Mouse (Mus musculus) myocyte (in vitro differentiated cells): ENCODE measurements at regions not wholly inside any gene's neighbourhood (a gene's known extent, or its start where the extent isn't known, plus 50 kb on each side); places are given as distances from the start of the nearest gene placed in this dataset.
A peak's percentile ranks its signal among the peaks of the same experiment; 100 is the strongest.

Experiments
- H3K27me3 ChIP-seq: one replicate; pipeline ENCODE4 v1.6.1; 2011; ENCODE audit not compliant: control insufficient read depth, insufficient read depth, insufficient read length
- H3K36me3 ChIP-seq: one replicate; pipeline ENCODE4 v1.6.1; 2011; ENCODE audit not compliant: control insufficient read depth, insufficient read depth
- H3K4me2 ChIP-seq: one replicate; pipeline ENCODE4 v1.6.1; 2011; ENCODE audit warnings: low read depth, control low read depth
- H3K4me3 ChIP-seq: one replicate; pipeline ENCODE4 v1.5.1; 2011; ENCODE audit warnings: mild to moderate bottlenecking, control low read depth, moderate library complexity
- H3K79me2 ChIP-seq: one replicate; pipeline ENCODE4 v1.6.1; 2011; ENCODE audit not compliant: control insufficient read depth, insufficient read depth
- H3ac ChIP-seq: one replicate; pipeline ENCODE4 v1.6.1; 2011; ENCODE audit not compliant: control insufficient read depth, insufficient read length
- CEBPB ChIP-seq: IDR thresholded peaks from 2 replicates; pipeline ENCODE4 v1.6.1; 2011; ENCODE audit warnings: mild to moderate bottlenecking, moderate library complexity; ENCODE audit not compliant: poor library complexity, insufficient read depth, severe bottlenecking
- E2F4 ChIP-seq: IDR thresholded peaks from one replicate; pipeline ENCODE4 v1.6.1; 2011; ENCODE audit warnings: mild to moderate bottlenecking, control low read depth, moderate library complexity; ENCODE audit not compliant: insufficient read depth
- MAX ChIP-seq: IDR thresholded peaks from one replicate; pipeline ENCODE4 v1.6.1; 2011; ENCODE audit warnings: low read depth, mild to moderate bottlenecking, control low read depth
- MYOD1 ChIP-seq, 3 experiments: IDR thresholded peaks; one replicate each; pipeline ENCODE4 v1.6.1; 2011; ENCODE audit warnings: control low read depth in 2 of 3, low read depth in 2 of 3, mild to moderate bottlenecking in 2 of 3, moderate library complexity in 1 of 3; ENCODE audit not compliant: insufficient read length in 2 of 3, control insufficient read depth in 1 of 3
- MYOG ChIP-seq, 3 experiments: IDR thresholded peaks; one replicate each; pipeline ENCODE4 v1.6.1; 2011; ENCODE audit warnings: control low read depth in 2 of 3, low read depth in 2 of 3, mild to moderate bottlenecking in 2 of 3; ENCODE audit not compliant: insufficient read length in 2 of 3, control insufficient read depth in 1 of 3, insufficient read depth in 1 of 3
- POLR2A ChIP-seq: IDR thresholded peaks from one replicate; pipeline ENCODE4 v1.6.1; 2011; ENCODE audit warnings: low read depth, mild to moderate bottlenecking, control low read depth, moderate library complexity; ENCODE audit not compliant: insufficient read length
- POLR2AphosphoS2 ChIP-seq: IDR thresholded peaks from one replicate; pipeline ENCODE4 v1.6.1; 2011; ENCODE audit warnings: low read depth, control low read depth; ENCODE audit not compliant: insufficient read length
- REST ChIP-seq: IDR thresholded peaks from one replicate; pipeline ENCODE4 v1.6.1; 2011; ENCODE audit warnings: mild to moderate bottlenecking, control low read depth, moderate library complexity; ENCODE audit not compliant: insufficient read depth, insufficient read length
- SRF ChIP-seq: IDR thresholded peaks from one replicate; pipeline ENCODE4 v1.6.1; 2011; ENCODE audit warnings: low read depth; ENCODE audit not compliant: control insufficient read depth, insufficient read length
- TCF12 ChIP-seq: IDR thresholded peaks from one replicate; pipeline ENCODE4 v1.6.1; 2011; ENCODE audit warnings: mild to moderate bottlenecking, control low read depth; ENCODE audit not compliant: poor library complexity, insufficient read depth, severe bottlenecking
- TCF3 ChIP-seq: IDR thresholded peaks from one replicate; pipeline ENCODE4 v1.6.1; 2011; ENCODE audit warnings: low read depth, control low read depth; ENCODE audit not compliant: insufficient read length
- USF1 ChIP-seq: IDR thresholded peaks from one replicate; pipeline ENCODE4 v1.6.1; 2011; ENCODE audit warnings: low read depth, mild to moderate bottlenecking, control low read depth, moderate library complexity

DNA sequence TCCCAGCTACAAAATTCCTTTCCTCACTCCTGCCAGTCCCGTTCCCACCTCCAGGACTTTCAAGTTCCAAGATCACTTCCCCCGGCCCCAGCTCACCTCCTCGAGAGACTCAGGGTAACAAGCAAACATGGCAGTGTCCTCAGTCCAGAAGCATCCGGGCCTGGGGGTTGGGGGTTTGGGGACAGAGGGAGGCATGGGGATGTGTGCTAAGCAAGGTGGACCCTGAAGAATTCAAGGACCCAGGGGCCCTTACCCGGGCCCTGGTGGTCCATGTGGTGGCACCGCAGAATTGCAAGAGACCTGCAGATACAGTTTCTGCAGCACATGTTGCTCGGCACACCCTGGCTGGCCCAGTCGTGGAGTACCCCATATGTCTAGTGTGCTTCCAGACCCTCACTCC is 269.9 kb upstream of the Ube2e3 start:
- Histone ChIP-seq H3ac (no peak overlapping the region), H3K27me3 (no peaks in the 10 kb centered on the region), H3K79me2 (no peaks in the 10 kb centered on the region), H3K4me2 (no peak overlapping the region), H3K4me3 (no peak overlapping the region), H3K36me3 (no peaks in the 10 kb centered on the region)
- TF ChIP-seq REST (no peak), MYOG (IDR thresholded peaks at IDR 0.05; ENCODE audit: control insufficient read depth in 1 of 3, insufficient read depth in 1 of 3, insufficient read length in 2 of 3, low read depth in 2 of 3) (no peak), E2F4 (no peak), CEBPB (no peak), USF1 (no peak), POLR2A (no peak), TCF3 (no peak), SRF (no peak), TCF12 (no peak), POLR2AphosphoS2 (no peak), MAX (no peak), MYOD1 (IDR thresholded peaks at IDR 0.05; ENCODE audit: control insufficient read depth in 1 of 3, insufficient read length in 2 of 3, low read depth in 2 of 3) (no peak)

- Histone ChIP-seq H3ac (no peak overlapping the region), H3K4me2 (no peak overlapping the region), H3K79me2 (no peaks in the 10 kb centered on the region), H3K4me3 (no peak overlapping the region), H3K36me3 (no peaks in the 10 kb centered on the region), H3K27me3 (no peaks in the 10 kb centered on the region)
- no peak for TF ChIP-seq TCF12
- no peak for TF ChIP-seq REST
- no peak for TF ChIP-seq POLR2A
- TF ChIP-seq SRF, result no peak
- no peak for TF ChIP-seq MYOG (IDR thresholded peaks at IDR 0.05; ENCODE audit: control insufficient read depth in 1 of 3, insufficient read depth in 1 of 3, insufficient read length in 2 of 3, low read depth in 2 of 3)
- TF ChIP-seq MAX, result no peak
- no peak for TF ChIP-seq MYOD1 (IDR thresholded peaks at IDR 0.05; ENCODE audit: control insufficient read depth in 1 of 3, insufficient read length in 2 of 3, low read depth in 2 of 3)
- TF ChIP-seq TCF3, result no peak
- no peak for TF ChIP-seq POLR2AphosphoS2
Measured at GRCm38 (mm10) chr2:78596251-78596650, 271.7 kb upstream of the Ube2e3 start.

DNA sequence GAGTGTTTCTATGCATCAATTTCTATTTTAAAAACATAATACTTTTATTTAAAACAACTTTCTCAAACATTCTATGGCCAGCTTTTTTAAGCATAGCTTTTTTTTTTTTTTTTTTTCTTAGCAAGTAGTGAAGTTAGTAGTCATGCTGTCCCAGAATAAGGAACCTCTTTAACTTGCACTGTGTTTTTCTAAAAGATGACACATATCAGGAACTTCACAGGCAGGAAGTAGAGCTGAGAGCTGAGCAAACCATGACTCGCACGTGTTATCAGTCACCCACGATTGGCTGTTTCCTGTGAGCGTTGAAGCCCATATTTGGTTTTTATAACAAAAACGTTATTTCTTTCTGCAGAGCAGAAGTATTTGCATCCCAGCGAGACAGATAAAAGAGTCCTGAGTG is 287.9 kb upstream of the Ube2e3 start:
- H3K36me3 ChIP-seq, result no peaks in the 10 kb centered on the region
- H3K4me3 ChIP-seq, result no peak overlapping the region
- H3ac ChIP-seq, result no peak overlapping the region
- peak overlapping the region; percentile 12 for H3K4me2 ChIP-seq
- no peaks in the 10 kb centered on the region for H3K79me2 ChIP-seq
- no peaks in the 10 kb centered on the region for H3K27me3 ChIP-seq
- TF ChIP-seq SRF, result no peak
- TF ChIP-seq MYOD1 (IDR thresholded peaks at IDR 0.05; ENCODE audit: control insufficient read depth in 1 of 3, insufficient read length in 2 of 3, low read depth in 2 of 3), result no peak
- no peak for TF ChIP-seq CEBPB
- no peak for TF ChIP-seq POLR2AphosphoS2
- no peak for TF ChIP-seq MAX

GRCm38 (mm10) chr2:78572492-78572891 is 295.4 kb upstream of the Ube2e3 start:
- H3K79me2 ChIP-seq, result no peaks in the 10 kb centered on the region
- H3K36me3 ChIP-seq, result no peaks in the 10 kb centered on the region
- H3K4me3 ChIP-seq, result no peak overlapping the region
- H3ac ChIP-seq, result no peak overlapping the region
- no peaks in the 10 kb centered on the region for H3K27me3 ChIP-seq
- no peak overlapping the region for H3K4me2 ChIP-seq
- TF ChIP-seq SRF (no peak), TCF3 (no peak), MYOG (IDR thresholded peaks at IDR 0.05; ENCODE audit: control insufficient read depth in 1 of 3, insufficient read depth in 1 of 3, insufficient read length in 2 of 3, low read depth in 2 of 3) (no peak), USF1 (no peak), CEBPB (no peak), TCF12 (no peak), REST (no peak), POLR2A (no peak), MAX (no peak), E2F4 (no peak), MYOD1 (IDR thresholded peaks at IDR 0.05; ENCODE audit: control insufficient read depth in 1 of 3, insufficient read length in 2 of 3, low read depth in 2 of 3) (no peak), POLR2AphosphoS2 (no peak)

DNA sequence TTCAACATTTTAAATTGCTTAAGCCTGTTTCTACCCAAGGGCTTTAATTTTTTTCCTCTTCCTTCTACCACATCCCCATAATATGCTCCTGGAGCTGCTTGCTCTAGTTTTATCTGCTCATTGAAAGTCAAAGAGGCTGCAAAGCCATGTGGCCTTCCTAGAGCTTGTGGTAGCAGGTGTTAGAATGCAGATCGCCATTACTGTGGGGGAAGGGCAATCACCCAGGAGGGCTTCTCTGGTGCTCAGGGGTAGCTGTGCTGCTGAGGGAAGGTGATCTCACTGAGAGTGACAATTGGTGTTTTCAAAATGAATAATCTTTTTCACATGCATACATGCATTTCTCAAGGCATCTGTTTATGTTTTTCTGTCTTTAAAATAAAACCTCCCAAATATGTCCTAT is 309.8 kb upstream of the Ube2e3 start:
- Histone ChIP-seq H3K4me2 (no peak overlapping the region), H3K79me2 (no peaks in the 10 kb centered on the region), H3K4me3 (no peak overlapping the region), H3K27me3 (no peaks in the 10 kb centered on the region), H3K36me3 (no peaks in the 10 kb centered on the region), H3ac (no peak overlapping the region)
- no peak for TF ChIP-seq E2F4
- TF ChIP-seq TCF3, result no peak
